Mouse (Mus musculus): ENCODE measurements around the gene Amtn. TPM values are rescaled to one million over a fixed set of nuclear protein-coding genes. Genes with fewer than 3 reads are reported as not detected.

The Amtn gene
- not detected for total RNA-seq (2023)

GRCm38 (mm10) chr5:88375808-88376207, at the start of gene Amtn:
Gene Amtn, plus strand, starts transcription at chr5:88376108.

Other genes starting within 250 kb of the Amtn start
- not detected for gene Gm11115, start 222.0 kb upstream of the Amtn start, total RNA-seq (2023)
- gene Gm7714, start 107.2 kb upstream of the Amtn start, total RNA-seq (2023): not detected
- gene Prol1, start 58.8 kb upstream of the Amtn start, total RNA-seq (2023): not detected
- gene Ambn, start 79.9 kb downstream of the Amtn start, total RNA-seq (2023): not detected
- not detected for gene Enam, start 111.9 kb downstream of the Amtn start, total RNA-seq (2023)
- 50.5 TPM for gene Jchain, start 151.8 kb downstream of the Amtn start, total RNA-seq (2023)
- gene Utp3, start 178.4 kb downstream of the Amtn start, total RNA-seq (2023): 52.7 TPM
- 5.9 TPM for gene Rufy3, start 188.9 kb downstream of the Amtn start, total RNA-seq (2023)

All from CD4-positive naive resting alpha-beta T cell, adult 57 days (primary cell).